Mouse (Mus musculus) intestine, postnatal 0 days (tissue): ENCODE results near the gene Zfand3. TPM values are rescaled to one million over a fixed set of nuclear protein-coding genes. Genes with fewer than 3 reads are reported as not detected.

ENCODE experiments used
- ATAC-seq: fragments of 200-750 bp; cut with Nextera tagmentation; 2 replicates; pipeline ENCODE4 v1.8.0; 2017; ENCODE audit warnings: mild to moderate bottlenecking, moderate TSS enrichment, moderate library complexity
- H3K27ac ChIP-seq: fragments of 300-500 bp; sonication (generic); 2 replicates; pipeline ENCODE4 v1.5.1; 2014; ENCODE audit warnings: mild to moderate bottlenecking, low read depth, low read length, moderate library complexity
- H3K27me3 ChIP-seq: fragments of 300-500 bp; sonication (generic); replicated peaks from 2 replicates; pipeline ENCODE4 v1.6.1; 2014; ENCODE audit warnings: low read length, mixed read lengths; ENCODE audit not compliant: control insufficient read depth, insufficient read depth
- H3K36me3 ChIP-seq: fragments of 300-500 bp; sonication (generic); 2 replicates; pipeline ENCODE4 v1.6.1; 2014; ENCODE audit warnings: mild to moderate bottlenecking, moderate library complexity; ENCODE audit not compliant: control insufficient read depth, insufficient read depth
- H3K4me1 ChIP-seq: fragments of 300-500 bp; sonication (generic); replicated peaks from 2 replicates; pipeline ENCODE4 v1.6.1; 2014; ENCODE audit warnings: antibody characterized with exemption, low read length, mixed read lengths; ENCODE audit not compliant: control insufficient read depth, insufficient read depth
- H3K4me2 ChIP-seq: fragments of 300-500 bp; sonication (generic); replicated peaks from 2 replicates; pipeline ENCODE4 v1.6.1; 2014; ENCODE audit warnings: low read depth, mild to moderate bottlenecking, moderate library complexity
- H3K4me3 ChIP-seq: fragments of 300-500 bp; sonication (generic); 2 replicates; pipeline ENCODE4 v1.5.1; 2014; ENCODE audit warnings: low read depth, low read length
- H3K9ac ChIP-seq: fragments of 300-500 bp; sonication (generic); 2 replicates; pipeline ENCODE4 v1.6.1; 2014; ENCODE audit warnings: mild to moderate bottlenecking, low read depth, low read length
- H3K9me3 ChIP-seq: fragments of 300-500 bp; sonication (generic); 2 replicates; pipeline ENCODE4 v1.6.1; 2016; ENCODE audit warnings: mixed run types; ENCODE audit not compliant: control insufficient read depth
- CTCF ChIP-seq: sonication (generic); IDR thresholded peaks from 2 replicates; pipeline ENCODE4 v1.5.1; 2016; ENCODE audit warnings: low read depth, mild to moderate bottlenecking, control low read depth, antibody characterized with exemption, moderate library complexity
- WGBS: fragments of 180-500 bp; shearing (Covaris S2); extraction: QIAGEN DNeasy Blood & Tissue Kit; methylation state at CpG from one replicate; pipeline ENCODE4 v1.1.7; 2014; 5-methylcytosine and 5-hydroxymethylcytosine counted together
- polyA plus RNA-seq: library from polyadenylated mRNA; unstranded; fragments of >200 nt; fragmentation: Nextera tagmentation; extraction: Ambion mirVana; gene quantifications from 2 replicates; pipeline ENCODE4 v1.2.1, GENCODE M21; 2015

Gene Zfand3
- polyA plus RNA-seq, 1 experiment from 2014 or later = 38.0 TPM

DNA sequence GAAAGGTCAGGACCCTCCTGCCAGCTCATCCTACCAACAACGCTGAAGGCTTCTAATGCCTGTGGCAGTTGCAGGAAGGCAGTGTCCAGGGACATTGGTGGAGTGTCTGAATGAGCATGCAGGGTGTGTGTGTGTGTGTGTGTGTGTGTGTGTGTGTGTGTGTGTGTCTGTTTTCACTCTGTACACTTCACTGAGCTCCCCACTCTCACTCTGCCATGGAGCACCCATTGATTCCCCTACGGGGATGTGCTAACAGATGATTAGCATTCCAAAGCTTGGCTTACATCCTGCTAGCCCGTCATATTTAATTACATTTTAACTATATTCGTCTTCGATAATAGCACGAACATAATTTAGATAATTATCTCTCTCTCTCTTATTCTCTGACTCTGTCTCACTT lies 232.1 kb downstream of the Zfand3 start:
- Histone ChIP-seq H3K27me3 (no peaks in the 10 kb centered on the region), H3K4me2 (no peak overlapping the region), H3K9ac (no peak overlapping the region), H3K9me3 (no peaks in the 10 kb centered on the region), H3K4me3 (no peak overlapping the region), H3K4me1 (no peaks in the 10 kb centered on the region), H3K36me3 (no peaks in the 10 kb centered on the region), H3K27ac (no peak overlapping the region)
- ATAC-seq = no peak
- TF ChIP-seq CTCF = no peak
- 69% methylated on average over 6 of the region's 6 CpGs for WGBS

DNA sequence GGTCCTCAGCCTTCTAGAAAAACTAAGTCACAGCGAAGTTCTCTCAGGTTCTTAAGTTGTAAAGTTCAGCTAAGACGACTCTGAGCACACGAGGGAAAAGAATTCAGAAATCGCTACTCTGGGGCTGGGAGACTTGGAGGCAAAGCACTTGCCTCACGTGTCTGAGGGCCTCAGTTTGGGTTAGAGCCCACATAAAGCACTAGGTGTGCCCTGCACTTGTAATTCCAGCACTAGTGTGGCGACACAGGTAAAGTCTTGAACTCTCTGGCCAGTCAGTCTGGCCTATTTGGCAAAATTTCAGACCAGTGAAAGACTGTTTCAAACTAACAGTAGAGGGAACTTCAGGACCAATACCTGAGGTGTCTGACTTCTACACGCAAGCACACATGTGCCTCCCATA lies 233.1 kb downstream of the Zfand3 start:
- no peak for TF ChIP-seq CTCF
- Histone ChIP-seq H3K36me3 (no peaks in the 10 kb centered on the region), H3K27ac (no peak overlapping the region), H3K9ac (no peak overlapping the region), H3K9me3 (no peaks in the 10 kb centered on the region), H3K4me3 (no peak overlapping the region), H3K27me3 (no peaks in the 10 kb centered on the region), H3K4me1 (no peaks in the 10 kb centered on the region), H3K4me2 (no peak overlapping the region)
- WGBS = 91% methylated on average over 7 of the region's 7 CpGs
- ATAC-seq = no peak

DNA sequence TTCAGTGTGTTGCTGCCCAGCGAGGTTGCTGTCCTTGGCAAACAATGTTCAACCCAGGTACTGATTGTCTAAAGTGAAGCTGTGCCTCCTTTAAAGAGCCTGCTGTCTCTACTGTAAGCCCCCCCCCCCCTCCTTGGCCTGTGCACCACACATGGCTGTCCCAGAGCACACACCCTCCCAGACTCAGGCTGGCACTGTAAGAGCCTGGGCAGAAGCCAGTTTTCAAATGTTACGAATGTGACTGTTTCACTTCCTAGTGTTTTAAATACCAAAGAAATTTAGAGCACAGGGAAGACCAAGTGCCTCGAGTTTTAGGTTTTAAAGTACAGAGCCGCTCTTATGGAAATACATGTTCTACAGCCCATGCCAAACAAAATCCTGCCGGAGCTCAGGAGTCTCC lies 234.9 kb downstream of the Zfand3 start:
- no peak for ATAC-seq
- no peaks in the 10 kb centered on the region for H3K9me3 ChIP-seq
- no peak overlapping the region for H3K4me3 ChIP-seq
- no peaks in the 10 kb centered on the region for H3K27me3 ChIP-seq
- no peak overlapping the region for H3K4me2 ChIP-seq
- H3K4me1 ChIP-seq = peaks cover 4% of the 10 kb centered on the region
- no peak for TF ChIP-seq CTCF
- H3K27ac ChIP-seq = no peak overlapping the region
- H3K9ac ChIP-seq = no peak overlapping the region
- WGBS = 79% methylated on average over 5 of the region's 5 CpGs
- no peaks in the 10 kb centered on the region for H3K36me3 ChIP-seq

DNA sequence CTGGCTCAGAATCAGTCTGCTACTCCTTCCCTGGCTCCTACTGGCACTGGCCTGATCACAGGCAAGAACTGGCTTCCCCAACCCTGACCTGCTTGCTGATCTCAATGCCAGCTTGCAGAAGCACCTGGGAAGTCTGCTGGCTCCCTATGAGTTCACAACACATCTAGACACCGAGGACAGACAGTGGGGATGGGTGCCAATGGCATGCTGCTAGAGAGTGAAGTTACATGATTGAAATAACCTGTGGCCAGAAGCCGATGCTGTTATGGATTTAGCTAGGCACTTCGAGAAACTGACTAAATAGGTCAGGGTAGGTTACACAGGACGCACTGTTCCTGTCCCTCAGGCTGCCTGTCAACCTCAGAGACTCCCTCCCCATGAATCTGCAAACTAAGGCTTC lies 236.1 kb downstream of the Zfand3 start:
- Histone ChIP-seq H3K27me3 (no peaks in the 10 kb centered on the region), H3K36me3 (no peaks in the 10 kb centered on the region), H3K9ac (no peak overlapping the region), H3K4me3 (no peak overlapping the region), H3K9me3 (no peaks in the 10 kb centered on the region), H3K27ac (no peak overlapping the region), H3K4me1 (peaks cover 7% of the 10 kb centered on the region), H3K4me2 (no peak overlapping the region)
- ATAC-seq = no peak
- TF ChIP-seq CTCF = no peak
- 88% methylated on average over 4 of the region's 4 CpGs for WGBS

DNA sequence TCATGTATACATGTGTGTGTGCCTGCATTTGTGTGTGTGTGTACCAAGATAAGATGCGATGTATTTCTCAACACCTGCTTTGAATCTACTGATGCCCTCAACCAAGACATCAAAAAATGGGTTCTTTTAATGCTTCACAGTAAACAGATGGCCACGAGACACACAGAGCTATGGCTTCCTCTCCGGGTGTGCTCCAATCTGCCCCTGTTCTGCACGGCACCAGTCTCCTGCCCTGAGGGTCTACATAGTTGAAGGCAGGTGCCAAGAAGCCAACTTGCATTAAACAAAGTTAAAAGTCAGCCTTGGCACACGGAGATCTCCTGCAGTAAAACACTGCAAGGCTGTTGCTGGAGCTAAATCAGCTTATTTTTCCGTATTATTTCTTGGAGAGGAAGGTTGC lies 236.5 kb downstream of the Zfand3 start:
- Histone ChIP-seq H3K27ac (no peak overlapping the region), H3K4me1 (peaks cover 9% of the 10 kb centered on the region), H3K36me3 (no peaks in the 10 kb centered on the region), H3K9me3 (no peaks in the 10 kb centered on the region), H3K4me2 (no peak overlapping the region), H3K9ac (no peak overlapping the region), H3K4me3 (no peak overlapping the region), H3K27me3 (no peaks in the 10 kb centered on the region)
- WGBS = 87% methylated on average over 6 of the region's 6 CpGs
- no peak for TF ChIP-seq CTCF
- no peak for ATAC-seq

DNA sequence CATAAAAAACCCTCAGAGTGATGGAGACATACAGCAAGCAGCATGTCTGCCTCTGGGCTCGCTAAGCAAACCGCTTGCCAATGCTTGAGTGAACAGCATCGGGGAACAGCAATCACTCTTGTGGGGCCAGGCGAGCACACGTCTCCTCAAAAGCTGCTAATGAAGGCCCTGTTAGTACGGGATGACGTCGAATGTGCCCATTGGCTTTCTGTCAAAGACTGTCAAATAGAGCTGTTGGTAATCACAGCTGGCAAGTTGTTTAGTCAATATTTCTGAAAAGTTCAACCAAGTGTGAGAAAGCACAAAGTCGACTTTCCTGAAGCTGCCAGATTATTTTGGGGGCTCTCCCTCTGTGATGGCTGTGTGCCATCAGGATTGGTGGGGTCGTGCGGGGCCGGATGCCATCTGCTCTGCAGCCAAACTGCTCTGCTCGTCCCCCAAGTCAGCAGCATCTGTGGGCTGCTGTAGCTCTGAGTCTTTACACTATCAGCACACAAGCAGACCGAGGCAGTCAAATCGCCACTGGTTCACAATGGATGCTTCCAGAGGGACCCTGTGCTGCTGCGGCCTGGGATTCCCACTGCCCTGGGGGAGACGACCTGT lies 237.3 kb downstream of the Zfand3 start:
- no peak overlapping the region for H3K4me3 ChIP-seq
- no peaks in the 10 kb centered on the region for H3K36me3 ChIP-seq
- no peak overlapping the region for H3K27ac ChIP-seq
- H3K9me3 ChIP-seq = no peaks in the 10 kb centered on the region
- no peak overlapping the region for H3K4me2 ChIP-seq
- no peaks in the 10 kb centered on the region for H3K27me3 ChIP-seq
- ATAC-seq = no peak
- TF ChIP-seq CTCF = no peak
- 73% methylated on average over 17 of the region's 17 CpGs for WGBS
- H3K4me1 ChIP-seq = peaks cover 10% of the 10 kb centered on the region
- H3K9ac ChIP-seq = no peak overlapping the region

DNA sequence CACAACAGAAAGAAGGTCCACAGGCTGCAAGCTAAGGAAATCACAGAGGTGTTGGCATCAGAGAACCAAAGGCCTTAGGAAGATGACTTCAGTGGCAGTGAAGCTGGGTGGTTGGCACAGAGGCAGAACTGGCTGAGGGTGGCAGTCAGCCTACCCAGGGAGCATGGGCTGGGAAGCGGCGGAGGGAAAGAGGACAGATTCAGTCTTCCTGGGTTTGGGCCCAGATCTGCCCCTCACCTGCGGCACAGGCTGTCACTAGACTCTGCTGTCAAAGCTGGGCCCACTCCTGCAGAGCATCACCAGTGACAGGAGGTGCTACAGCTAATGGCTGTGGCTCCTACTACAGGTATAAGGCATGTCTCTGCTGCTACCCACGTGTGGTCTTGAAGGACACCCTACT lies 238.1 kb downstream of the Zfand3 start:
- Histone ChIP-seq H3K4me3 (no peak overlapping the region), H3K27me3 (no peaks in the 10 kb centered on the region), H3K27ac (no peak overlapping the region), H3K9ac (no peak overlapping the region), H3K36me3 (no peaks in the 10 kb centered on the region), H3K4me1 (peaks cover 10% of the 10 kb centered on the region), H3K9me3 (no peaks in the 10 kb centered on the region), H3K4me2 (no peak overlapping the region)
- ATAC-seq = no peak
- no peak for TF ChIP-seq CTCF
- WGBS = 94% methylated on average over 4 of the region's 4 CpGs
